Mouse (Mus musculus) erythroid progenitor cell, adult 5-6 weeks (primary cell): ENCODE measurements around the gene Ndufb10. TPM values are rescaled to one million over a fixed set of nuclear protein-coding genes. Genes with fewer than 3 reads are reported as not detected.
"Not testable (repeated sequence)": the region's sequence is repeated elsewhere in the genome, so short reads cannot be mapped to it uniquely, and the experiment has no call there.

Source experiments
- ATAC-seq: replicated peaks from 2 replicates; pipeline ENCODE4 v1.8.0; 2016; ENCODE audit warnings: moderate number of reproducible peaks, mild to moderate bottlenecking, moderate TSS enrichment, inconsistent platforms; ENCODE audit not compliant: poor library complexity, low FRiP score, severe bottlenecking
- total RNA-seq, 2 experiments: library from RNA; stranded (forward) in 1 of 2; stranded (reverse) in 1 of 2; fragments of 150-400 nt in 1 of 2; fragments of 186-747, 209-891 nt in 1 of 2; gene quantifications; 2 replicates each; pipeline versions ENCODE4 v1.2.3 to v1.2.4; 2015 to 2017; ENCODE audit warnings: low replicate concordance in 2 of 2

Gene Ndufb10
- total RNA-seq, 2 experiments from 2014 or later, result 84.0 to 200 TPM

DNA sequence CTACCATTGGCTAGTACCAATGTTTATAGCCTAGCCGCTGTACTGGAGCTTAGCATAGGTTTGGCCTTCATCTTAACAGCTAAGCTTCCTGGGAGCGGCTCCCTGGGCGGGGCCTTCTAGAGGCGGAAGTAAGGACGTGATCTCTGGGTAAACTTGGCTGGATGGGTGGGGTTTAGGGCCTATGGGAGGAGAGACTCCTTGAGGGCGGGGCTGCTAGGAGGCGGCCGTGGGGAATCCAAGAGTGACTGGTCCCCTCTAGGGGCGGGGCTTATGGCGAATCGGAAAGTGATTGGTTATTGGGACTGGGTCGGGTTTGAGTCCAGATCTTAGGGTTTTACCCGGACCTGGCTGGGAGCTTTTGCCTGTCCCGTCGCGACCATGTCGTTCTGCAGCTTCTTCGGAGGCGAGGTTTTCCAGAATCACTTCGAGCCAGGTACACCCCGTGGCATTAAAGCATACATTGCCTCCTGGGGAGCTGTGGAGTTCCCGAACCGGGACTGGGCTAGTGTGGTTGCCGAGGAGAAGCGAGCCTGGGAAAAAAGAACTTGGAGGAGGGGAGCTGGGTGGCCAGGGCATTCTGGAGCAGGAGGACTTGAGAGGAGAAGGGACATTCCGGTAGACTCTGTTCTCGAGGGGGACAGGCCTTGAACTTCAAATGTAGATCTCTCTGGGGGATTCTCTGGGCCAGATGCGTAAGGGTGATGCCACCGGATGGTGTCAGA, 12.2 kb upstream of the Ndufb10 start, which contains the start of gene Msrb1:
Gene Msrb1, plus strand, starts transcription at position 313 of the 722 bp plus-strand sequence.
- peak; percentile 96 for ATAC-seq

DNA sequence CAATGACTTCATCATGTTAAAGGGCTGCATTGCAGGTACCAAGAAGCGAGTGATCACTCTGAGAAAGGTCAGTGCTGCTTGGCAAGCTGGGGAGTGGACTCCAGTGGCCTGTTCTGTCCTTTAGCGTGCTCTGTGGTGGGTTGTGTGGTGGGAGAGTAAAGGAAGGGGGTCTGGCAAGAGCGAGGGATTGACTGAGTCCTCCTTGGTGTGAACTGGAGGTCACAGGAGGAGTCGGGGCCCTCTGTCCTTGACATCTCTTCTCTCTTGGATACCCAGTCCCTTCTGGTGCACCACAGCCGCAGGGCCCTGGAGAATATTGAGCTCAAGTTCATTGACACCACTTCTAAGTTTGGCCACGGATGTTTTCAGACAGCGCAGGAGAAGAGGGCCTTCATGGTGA, 11.2 kb upstream of the Ndufb10 start:
- ATAC-seq, result no peak

DNA sequence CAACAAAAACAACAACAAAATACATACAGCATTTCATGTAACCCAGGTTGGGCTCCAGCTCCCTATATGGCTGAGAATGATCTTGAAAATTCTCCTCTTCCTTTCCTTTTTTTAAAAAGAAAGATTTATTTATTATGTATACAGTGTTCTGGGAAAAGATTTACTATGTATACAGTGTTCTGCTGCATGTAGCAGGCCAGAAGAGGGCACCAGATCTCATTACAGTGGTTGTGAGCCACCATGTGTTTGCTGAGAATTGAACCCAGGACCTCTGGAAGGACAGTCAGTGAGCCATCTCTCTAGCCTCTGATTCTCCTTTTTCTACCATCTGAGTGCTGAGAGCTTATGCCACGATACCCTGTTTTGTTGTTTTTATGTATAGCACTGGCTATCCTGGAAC, 10.2 kb upstream of the Ndufb10 start:
- ATAC-seq, result no peak

DNA sequence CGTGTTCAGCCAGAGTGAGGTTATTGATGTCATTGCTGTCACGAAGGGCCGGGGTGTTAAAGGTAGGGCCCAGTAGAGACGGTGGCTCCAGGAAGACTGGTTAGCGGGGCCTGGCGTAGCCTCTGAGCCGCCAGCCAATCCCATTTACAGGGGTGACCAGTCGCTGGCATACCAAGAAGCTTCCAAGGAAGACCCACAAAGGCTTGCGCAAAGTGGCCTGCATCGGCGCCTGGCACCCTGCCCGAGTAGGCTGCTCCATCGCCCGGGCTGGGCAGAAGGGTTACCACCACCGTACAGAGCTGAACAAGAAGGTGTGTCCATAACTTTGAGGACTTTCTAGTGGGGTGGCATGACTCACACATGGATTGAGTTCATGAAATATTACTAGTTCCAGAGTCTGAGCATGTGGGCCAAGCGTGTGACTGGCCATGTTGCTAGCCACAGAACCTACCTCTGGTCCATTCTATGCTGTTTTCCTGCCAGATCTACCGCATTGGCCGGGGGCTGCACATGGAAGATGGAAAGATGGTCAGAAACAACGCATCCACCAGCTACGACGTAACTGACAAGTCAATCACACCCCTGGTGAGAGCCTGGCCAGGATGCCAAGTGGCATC, 9.3 kb upstream of the Ndufb10 start:
- ATAC-seq, result no peak

DNA sequence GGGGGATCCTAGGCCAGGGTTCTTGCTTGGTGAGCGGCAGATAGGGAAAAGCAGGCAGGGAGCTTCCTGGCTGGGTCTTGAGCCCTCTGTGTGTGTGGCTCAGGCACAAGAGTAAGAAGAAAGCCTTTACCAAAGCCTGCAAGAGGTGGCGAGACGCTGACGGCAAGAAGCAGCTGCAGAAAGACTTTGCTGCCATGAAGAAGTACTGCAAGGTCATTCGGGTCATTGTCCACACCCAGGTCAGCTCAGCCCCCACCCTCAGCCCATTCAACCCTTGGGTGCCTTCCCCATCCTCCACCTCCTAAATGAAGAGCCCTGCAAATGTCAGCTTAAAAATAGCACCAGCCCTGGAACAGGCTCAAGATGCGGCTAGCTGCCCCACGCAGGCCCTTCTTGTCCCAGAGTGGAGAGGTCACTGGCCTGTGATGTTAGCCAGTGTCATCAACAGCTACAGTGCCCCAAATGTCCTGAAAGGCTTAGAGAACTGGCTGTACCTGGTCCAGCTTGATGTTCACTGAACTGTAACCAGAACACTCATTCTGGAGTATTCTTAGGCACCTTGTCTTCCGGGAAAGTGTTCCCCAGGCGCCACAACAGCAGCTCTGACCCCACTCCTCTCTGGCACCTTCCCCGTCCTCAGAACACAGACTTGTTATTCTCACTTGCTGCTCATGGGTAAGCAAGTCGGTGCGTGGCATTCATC, 8.1 kb upstream of the Ndufb10 start:
- no peak for ATAC-seq

DNA sequence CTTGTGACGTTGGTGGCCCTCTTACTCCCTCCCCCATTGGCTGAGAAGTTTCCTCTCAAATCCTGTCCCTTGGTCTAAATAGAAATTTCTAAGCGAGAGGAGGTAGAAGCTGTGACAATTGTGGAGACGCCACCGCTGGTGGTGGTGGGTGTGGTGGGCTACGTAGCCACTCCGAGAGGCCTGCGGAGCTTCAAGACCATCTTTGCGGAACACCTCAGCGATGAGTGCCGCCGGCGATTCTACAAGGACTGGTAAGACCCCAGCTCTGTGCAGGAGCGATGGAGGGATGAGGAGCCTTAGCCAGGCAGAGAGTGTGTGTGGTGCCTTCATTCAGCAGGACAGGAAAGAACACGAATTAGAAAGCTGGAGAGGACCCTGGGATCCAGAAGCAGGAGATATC, 6.5 kb upstream of the Ndufb10 start:
- no peak for ATAC-seq

DNA sequence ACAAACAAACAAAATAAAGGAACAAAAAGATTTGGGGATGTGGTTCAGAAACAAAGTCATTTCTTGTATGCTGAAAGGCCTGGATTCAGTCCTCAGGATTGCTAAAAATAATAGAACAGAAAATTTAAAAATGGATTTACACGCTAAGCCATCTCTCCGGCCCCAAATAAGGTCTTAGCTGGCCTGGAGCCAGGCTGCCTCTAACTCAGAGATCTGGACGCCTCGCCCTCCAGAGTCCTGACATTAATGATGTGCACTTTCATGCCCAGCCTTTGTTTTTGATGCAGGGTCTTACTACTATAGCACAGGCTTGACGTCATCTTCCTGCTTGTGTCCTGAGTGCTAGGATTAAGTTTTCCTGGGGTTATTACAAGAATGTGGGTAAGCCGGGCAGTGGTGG, 4.8 kb upstream of the Ndufb10 start:
- no peak for ATAC-seq

DNA sequence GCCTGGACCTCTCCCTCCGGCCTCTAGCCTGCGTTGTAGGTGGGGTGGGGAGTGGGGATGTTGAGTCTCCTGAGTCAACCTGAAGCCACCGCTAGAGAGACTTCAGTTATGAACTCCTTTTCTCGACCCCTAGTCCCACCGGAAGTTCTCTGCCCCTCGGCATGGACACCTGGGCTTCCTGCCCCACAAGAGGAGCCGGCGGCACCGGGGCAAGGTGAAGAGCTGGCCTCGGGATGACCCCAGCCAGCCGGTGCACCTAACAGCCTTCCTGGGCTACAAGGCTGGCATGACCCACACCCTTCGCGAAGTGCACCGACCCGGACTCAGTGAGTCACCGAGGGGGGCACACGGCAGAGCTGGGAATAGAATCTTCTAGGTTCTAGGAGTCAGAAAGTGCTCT, 3.9 kb upstream of the Ndufb10 start:
- ATAC-seq, result no peak

DNA sequence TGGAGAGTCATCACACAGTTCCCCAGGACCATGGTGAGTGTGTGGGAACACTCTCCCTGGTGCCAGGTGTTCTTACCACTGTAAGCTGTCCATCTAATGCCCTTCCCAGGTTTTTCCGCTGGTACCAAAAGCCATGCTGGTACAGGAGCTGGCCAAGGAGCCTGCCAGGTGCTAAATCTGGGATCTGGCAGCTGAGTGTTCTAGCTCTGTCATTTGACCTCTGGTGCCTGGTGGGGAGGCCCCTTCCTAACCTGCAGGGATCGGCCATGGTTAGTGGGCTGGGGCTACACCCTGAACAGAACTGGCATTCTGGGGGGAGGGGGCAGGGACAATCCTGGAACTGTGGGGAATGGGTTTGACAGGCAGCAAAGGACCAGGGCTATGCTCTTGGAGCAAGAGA, 3.3 kb upstream of the Ndufb10 start, which contains the start of gene Rpl3l:
Gene Rpl3l, plus strand, starts transcription at position 203 of the 400 bp plus-strand sequence.
- no peak for ATAC-seq

DNA sequence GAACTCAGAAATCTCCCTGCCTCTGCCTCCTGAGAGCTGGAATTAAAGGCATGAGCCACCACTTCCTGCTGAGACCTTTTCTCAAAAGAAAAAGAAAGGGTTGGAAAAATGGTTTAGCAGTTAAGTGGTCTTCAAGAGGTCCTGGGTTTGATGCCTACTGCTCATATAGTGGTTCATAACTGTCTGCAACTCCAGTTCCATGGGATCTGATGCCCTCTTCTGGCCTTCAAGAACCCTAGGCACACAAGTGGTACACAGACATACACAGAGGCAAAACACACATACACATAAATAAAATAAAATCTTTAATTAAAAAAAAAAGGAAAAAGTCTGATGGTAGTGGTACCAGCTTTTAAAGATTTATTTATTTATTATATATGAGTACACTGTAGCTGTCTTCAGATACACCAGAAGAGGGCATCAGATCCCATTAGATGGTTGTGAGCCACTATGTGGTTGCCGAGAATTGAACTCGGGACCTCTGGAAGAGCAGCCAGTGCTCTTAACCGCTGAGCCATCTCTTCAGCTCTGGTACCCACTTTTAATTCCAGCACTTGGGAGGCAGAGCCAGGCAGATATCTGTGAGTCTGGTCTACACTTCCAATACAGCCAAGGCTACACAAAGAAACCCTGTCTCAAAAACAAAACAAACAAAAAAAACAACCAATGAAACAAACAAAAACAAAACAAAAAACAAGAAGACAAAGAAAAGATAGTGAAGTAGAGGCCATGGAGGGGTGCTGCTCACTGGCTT, 1.5 kb upstream of the Ndufb10 start:
- no peak for ATAC-seq

DNA sequence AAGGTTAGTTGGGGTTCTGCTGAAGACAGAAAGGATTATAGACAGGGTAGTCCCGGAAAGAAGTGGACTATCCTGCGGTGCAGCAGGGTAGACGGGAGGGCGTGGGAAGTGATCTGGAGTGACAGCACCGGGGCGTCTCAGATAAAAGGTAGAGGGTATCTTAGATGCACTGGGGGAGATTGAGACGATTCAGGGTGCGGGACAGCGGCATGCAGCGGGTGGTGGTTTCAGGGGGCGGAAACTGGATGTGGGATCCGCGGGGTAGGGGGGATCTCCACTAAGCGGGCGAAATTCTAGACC, 447 bp downstream of the Ndufb10 start:
- peak; percentile 48 for ATAC-seq

DNA sequence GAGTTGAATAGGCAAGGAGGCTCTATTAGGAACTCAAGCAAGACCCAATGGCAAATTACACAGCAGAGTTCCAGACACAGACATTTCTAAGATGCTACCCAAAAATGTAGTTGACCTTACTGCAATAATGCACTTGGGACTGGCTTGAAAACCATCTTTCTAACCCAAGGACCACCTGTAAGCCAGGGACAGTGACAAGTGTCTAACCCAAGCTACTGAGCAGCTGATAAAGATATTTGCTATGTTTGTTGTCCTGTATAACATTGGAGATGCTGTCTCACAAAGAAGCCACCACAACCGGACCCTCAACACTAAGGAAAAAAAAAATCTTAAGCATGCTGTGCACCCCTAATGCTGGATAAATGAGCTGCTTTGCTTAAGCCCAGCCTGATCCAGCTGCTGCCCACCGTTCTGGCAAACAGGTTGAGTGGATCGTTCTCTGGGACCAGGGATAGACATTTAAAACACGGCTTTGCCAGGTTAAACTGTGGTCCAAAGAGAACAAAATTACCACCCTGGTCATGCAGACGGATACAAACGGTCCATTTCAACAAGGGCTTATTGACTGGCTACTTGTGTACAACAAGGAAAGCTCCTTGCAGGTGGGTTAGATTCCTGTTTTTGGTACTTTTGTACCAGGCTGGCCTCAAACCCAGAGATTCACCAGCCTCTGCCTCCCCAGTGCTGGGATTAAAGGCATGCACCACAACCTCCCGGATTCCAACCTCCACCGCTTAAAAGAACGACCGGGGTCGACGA, 977 bp downstream of the Ndufb10 start:
- no peak for ATAC-seq

DNA sequence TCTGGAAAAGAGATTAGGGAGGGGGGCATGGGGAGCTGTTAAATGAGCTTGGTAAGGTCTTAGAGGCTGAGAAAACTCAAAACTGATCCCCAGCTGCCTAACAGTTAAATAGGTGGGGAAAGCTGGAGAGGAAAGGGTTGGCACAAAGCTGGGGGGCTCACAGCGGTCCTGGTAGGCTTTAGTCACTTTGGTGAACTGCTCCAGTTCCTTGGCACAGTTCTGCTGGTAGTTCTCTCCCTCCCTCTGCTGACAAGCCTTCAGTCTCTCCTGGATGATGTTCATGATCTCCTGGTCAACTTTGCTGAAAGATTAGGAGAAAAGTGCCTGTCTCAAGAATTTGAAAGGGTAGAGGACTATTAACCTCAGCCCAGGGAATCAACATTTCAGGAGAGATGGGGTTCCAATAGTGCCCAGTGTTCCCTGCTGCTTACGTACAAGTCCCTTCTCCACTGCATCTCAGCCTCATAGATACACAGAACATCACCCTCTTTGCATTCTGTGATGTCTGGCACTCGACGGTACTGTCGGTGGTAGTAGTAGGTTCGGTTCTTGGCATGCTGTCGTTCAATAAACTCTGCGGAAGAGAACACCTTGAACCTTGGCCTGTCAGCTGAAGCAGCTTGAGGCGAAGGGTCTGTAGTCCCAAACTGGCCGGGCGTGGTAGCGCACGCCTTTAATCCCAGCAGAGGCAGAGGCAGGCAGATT, 1.9 kb downstream of the Ndufb10 start:
- ATAC-seq, result no peak

DNA sequence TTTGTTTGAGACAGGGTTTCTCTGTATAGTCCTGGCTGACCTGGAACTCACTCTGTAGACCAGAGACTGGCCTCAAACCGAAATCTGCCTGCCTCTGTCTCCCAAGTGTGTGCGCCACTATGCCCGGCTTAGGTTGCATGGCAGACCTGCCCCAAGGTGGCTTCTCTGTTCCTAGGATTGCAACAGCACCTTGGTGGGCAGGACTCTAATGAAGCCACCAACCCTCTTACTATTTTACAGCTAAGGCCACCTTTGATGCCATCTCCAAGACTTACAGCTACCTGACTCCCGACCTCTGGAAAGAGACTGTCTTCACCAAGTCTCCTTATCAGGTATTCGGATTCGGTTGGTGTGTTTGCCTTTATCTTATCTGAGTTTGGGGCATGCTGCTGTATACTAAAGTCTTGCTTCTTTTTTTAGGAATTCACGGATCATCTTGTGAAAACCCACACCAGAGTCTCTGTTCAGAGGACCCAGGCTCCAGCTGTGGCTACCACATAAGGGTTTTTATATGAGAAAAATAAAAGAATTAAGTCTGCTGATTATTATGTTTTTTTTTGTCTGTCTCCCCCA, 2.8 kb downstream of the Ndufb10 start:
- not testable (repeated sequence) for ATAC-seq

DNA sequence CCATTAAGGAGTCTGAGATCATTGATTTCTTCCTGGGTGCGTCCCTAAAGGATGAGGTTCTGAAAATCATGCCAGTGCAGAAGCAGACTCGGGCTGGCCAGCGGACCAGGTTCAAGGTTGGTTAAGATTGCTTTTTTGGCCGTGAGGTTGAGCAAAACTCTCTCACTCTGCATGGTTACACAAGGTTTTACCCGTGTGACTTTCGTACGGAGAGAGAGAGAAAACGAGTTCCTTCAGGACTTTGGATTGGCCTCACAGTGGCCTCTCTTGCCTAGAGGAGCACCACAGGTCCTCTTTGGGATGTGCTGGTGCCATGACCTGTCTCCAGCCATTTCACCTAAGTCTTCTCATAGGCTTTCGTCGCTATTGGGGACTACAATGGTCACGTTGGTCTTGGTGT, 3.7 kb downstream of the Ndufb10 start:
- not testable (repeated sequence) for ATAC-seq

DNA sequence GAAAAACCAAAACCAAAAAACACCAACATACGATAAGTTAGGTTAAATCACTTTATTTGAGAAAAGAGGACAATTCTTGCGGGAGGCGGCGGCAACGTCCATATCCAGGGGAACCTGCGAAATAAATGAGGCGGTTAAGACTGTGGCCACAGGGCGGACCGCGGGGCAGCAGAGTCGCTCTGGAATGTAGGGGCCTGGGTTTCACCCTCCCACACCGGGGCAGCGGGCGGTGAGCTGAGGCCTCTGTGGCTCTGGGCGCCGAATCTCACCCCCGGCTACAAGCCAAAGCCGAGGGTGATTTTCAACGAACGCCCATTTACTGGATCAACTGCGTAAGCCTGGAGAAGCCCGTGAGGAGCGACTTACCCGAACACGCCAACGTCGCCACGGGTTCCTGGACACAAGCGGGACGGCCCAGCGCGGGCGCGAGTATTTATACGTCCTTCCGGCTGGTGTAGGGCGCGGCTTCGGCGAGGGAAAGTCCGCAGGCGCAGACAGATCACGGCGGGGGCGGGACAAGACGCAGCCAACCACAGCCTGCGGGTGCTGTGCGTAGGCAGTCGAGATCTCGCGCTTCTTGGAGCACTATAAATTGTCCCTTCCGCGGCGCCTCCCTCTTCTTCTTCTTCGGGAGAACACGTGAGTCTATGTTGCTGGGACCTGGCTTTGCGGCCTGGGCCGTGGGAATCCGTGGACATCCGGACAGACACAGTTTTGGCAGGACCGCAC, 4.6 kb downstream of the Ndufb10 start:
- ATAC-seq, result peak; percentile 92

DNA sequence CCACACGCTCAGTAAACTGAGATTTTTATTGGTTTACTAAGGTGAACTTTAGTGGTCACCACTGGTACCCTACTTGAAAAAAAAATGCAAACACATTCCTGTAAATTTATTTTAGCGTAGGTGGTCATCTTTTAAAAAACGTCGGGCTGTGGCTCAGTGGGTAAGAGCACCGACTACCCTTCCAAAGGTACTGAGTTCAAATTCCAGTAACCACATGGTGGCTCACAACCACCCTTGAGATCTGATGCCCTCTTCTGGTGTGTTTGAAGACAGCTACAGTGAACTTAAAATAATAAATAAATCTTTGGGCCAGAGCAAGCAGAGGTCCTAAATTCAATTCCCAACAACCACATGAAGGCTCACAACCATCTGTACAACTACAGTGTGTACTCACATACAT, 5.3 kb downstream of the Ndufb10 start:
- ATAC-seq, result not testable (repeated sequence)

DNA sequence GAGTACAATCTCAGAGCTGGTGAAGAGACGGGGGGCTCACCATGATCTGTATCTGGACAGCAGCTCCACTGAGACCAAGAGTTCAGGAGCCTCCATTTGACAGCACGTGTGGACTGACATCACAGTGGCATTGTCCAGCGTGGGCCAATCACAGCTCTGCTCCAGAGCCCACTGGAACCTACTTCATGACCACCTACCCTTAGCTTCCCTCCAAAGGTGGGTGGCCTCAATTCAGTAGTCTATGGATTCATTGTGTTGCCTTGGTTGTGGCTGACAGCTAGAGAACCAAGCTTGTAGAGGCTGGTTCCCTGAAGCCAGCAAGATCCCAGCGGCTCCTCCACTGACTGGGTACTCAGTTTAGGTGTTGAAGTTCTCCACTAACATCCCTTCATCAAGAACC, 6.3 kb downstream of the Ndufb10 start, which contains the start of the genes Rnf151 and Rps2:
Gene Rnf151, minus strand, starts transcription at position 121 of the 400 bp plus-strand sequence.
Gene Rps2, plus strand, starts transcription at position 174 of the 400 bp plus-strand sequence.
- no peak for ATAC-seq
